Mouse (Mus musculus) stomach, postnatal 0 days (tissue): ENCODE measurements around the gene Ubxn10. TPM values are rescaled to one million over a fixed set of nuclear protein-coding genes. Genes with fewer than 3 reads are reported as not detected.
A peak's percentile ranks its signal among the peaks of the same experiment; 100 is the strongest.

Experiments used
- ATAC-seq: fragments of 200-750 bp; cut with Nextera tagmentation; 2 replicates; pipeline ENCODE4 v1.8.0; 2017; ENCODE audit not compliant: low FRiP score, low TSS enrichment
- DNase-seq: peaks from one replicate; pipeline ENCODE4 v3.0.0-alpha.2; 2016; ENCODE audit warnings: low spot score
- H3K27ac ChIP-seq: fragments of 300-500 bp; sonication (generic); replicated peaks from 2 replicates; pipeline ENCODE4 v1.5.1; 2014; ENCODE audit warnings: mild to moderate bottlenecking, control low read depth
- H3K27me3 ChIP-seq: fragments of 300-500 bp; sonication (generic); 2 replicates; pipeline ENCODE4 v1.6.1; 2014; ENCODE audit warnings: low read length; ENCODE audit not compliant: control insufficient read depth, insufficient read depth
- H3K36me3 ChIP-seq: fragments of 300-500 bp; sonication (generic); 2 replicates; pipeline ENCODE4 v1.6.1; 2014; ENCODE audit warnings: low read length, mixed read lengths; ENCODE audit not compliant: control insufficient read depth, insufficient read depth
- H3K4me1 ChIP-seq: fragments of 300-500 bp; sonication (generic); replicated peaks from 2 replicates; pipeline ENCODE4 v1.6.1; 2014; ENCODE audit warnings: antibody characterized with exemption; ENCODE audit not compliant: control insufficient read depth, insufficient read depth
- H3K4me2 ChIP-seq: fragments of 300-500 bp; sonication (generic); replicated peaks from 2 replicates; pipeline ENCODE4 v1.6.1; 2014; ENCODE audit warnings: low read depth, mild to moderate bottlenecking, control low read depth, moderate library complexity
- H3K4me3 ChIP-seq: fragments of 300-500 bp; sonication (generic); 2 replicates; pipeline ENCODE4 v1.5.1; 2014; ENCODE audit warnings: low read depth, low read length, control low read depth
- H3K9ac ChIP-seq: fragments of 300-500 bp; sonication (generic); 2 replicates; pipeline ENCODE4 v1.6.1; 2014; ENCODE audit warnings: mild to moderate bottlenecking, low read length, control low read depth, mixed read lengths
- H3K9me3 ChIP-seq: fragments of 300-500 bp; sonication (generic); 2 replicates; pipeline ENCODE4 v1.6.1; 2016; ENCODE audit warnings: low read length; ENCODE audit not compliant: control insufficient read depth
- CTCF ChIP-seq: IDR thresholded peaks from 2 replicates; pipeline ENCODE4 v1.5.1; 2016; ENCODE audit warnings: antibody characterized with exemption, low read depth, mild to moderate bottlenecking, moderate library complexity
- EP300 ChIP-seq: optimal IDR thresholded peaks from 2 replicates; pipeline ENCODE3; 2016; ENCODE audit warnings: antibody characterized with exemption
- WGBS: fragments of 180-500 bp; shearing (Covaris S2); extraction: QIAGEN DNeasy Blood & Tissue Kit; methylation state at CpG from one replicate; pipeline ENCODE4 v1.1.7; 2014; 5-methylcytosine and 5-hydroxymethylcytosine counted together
- polyA plus RNA-seq: library from polyadenylated mRNA; unstranded; fragments of >200 nt; fragmentation: Nextera tagmentation; extraction: Ambion mirVana; gene quantifications from 2 replicates; pipeline ENCODE4 v1.2.1, GENCODE M21; 2015

The Ubxn10 gene
- polyA plus RNA-seq = 0.64 and 0.81 TPM in 2 replicates

DNA sequence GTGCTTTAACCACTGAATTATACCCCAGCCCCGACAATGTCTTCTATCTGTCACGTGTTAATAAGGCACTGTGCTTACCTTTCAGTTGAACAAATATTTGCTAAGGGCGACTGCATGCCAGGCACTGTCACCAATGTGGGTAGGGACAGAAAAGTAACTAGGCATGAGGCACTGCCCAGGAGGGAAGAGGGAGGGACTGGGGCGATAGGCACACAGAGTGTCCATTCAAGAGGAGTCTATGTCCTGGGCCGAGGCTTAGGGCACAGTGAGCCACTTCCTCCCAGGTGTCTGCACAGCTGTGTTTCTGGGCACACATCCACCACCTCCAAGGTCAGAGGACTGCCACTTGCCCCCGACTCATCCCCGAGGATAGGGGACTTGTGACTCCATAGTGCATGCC, at the start of gene Ubxn10:
TSS of gene Ubxn10 (minus strand) at position 137 of the 400 bp plus-strand sequence.
- DNase-seq (peak; percentile 85), ATAC-seq (peak; percentile 92)
- no peak within 1 kb of the TSS for H3K4me3 ChIP-seq
- H3K36me3 ChIP-seq = no peaks in the 10 kb centered on the region
- WGBS = 31% methylated on average over 7 of the region's 7 CpGs
- no peaks in the 10 kb centered on the region for H3K4me1 ChIP-seq
- TF ChIP-seq EP300 (no peak), CTCF (no peak)
- no peaks in the 10 kb centered on the region for H3K27me3 ChIP-seq
- H3K4me2 ChIP-seq = no peak within 1 kb of the TSS
- H3K27ac ChIP-seq = peak within 1 kb of the TSS; percentile 82
- no peaks in the 10 kb centered on the region for H3K9me3 ChIP-seq
- H3K9ac ChIP-seq = no peak within 1 kb of the TSS

DNA sequence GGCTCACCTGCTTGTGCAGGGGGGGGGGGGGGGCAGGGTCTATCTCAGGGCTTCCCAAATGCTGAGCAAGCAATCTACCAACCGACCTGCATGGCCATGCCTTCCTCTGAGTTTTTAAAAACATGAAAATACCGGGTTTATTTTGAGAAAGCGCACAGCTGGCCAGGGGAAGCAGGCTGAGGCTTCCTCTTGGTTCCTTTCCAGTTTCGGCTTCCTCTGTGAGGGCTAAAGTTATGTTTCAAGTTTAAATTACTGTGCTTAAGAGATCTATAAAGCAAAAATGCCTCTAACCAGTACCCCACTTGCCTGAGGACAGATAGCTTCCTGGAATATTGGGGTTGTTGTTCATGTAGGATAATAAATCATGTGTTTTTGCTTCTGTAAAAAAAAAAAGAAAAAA, 49.2 kb upstream of the Ubxn10 start:
- H3K27me3 ChIP-seq = no peaks in the 10 kb centered on the region
- H3K27ac ChIP-seq = no peak overlapping the region
- H3K36me3 ChIP-seq = no peaks in the 10 kb centered on the region
- DNase-seq (no peak), ATAC-seq (no peak)
- H3K9me3 ChIP-seq = no peaks in the 10 kb centered on the region
- no peak for TF ChIP-seq EP300
- TF ChIP-seq CTCF = no peak
- 38% methylated on average over 4 of the region's 4 CpGs for WGBS
- H3K4me2 ChIP-seq = no peak overlapping the region
- no peaks in the 10 kb centered on the region for H3K4me1 ChIP-seq
- no peak overlapping the region for H3K4me3 ChIP-seq
- H3K9ac ChIP-seq = 0 out of 2 replicates have a peak overlapping the region, but pooled peaks have one; percentile 13

DNA sequence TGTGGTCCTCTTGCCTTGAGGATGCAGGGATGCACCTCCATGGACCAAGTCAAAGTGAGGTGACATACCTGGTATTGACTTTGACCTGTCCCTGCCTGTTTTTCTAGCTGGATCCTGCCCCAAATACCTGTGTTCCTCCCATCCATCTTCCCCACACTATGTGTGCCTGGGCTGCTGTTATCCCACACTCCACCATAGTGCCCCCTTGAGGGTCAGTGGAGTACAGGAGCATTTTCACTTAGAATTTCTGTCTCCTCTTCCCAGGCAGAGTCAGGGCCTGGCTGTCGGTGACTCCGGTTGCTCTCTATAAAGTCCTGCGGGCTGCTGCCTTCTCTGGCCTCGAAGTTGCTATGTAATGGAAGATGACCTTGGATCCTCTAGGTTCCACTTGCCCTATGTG, 48.8 kb upstream of the Ubxn10 start:
- Histone ChIP-seq H3K27me3 (no peaks in the 10 kb centered on the region), H3K36me3 (no peaks in the 10 kb centered on the region), H3K4me2 (no peak overlapping the region), H3K4me1 (no peaks in the 10 kb centered on the region), H3K9me3 (no peaks in the 10 kb centered on the region), H3K27ac (no peak overlapping the region), H3K4me3 (no peak overlapping the region), H3K9ac (0 out of 2 replicates have a peak overlapping the region, but pooled peaks have one; percentile 13)
- 59% methylated on average over 4 of the region's 4 CpGs for WGBS
- TF ChIP-seq EP300 (no peak), CTCF (peak; percentile 53)
- no peak for DNase-seq
- no peak; the same call in 1 of the 2 replicates for ATAC-seq

DNA sequence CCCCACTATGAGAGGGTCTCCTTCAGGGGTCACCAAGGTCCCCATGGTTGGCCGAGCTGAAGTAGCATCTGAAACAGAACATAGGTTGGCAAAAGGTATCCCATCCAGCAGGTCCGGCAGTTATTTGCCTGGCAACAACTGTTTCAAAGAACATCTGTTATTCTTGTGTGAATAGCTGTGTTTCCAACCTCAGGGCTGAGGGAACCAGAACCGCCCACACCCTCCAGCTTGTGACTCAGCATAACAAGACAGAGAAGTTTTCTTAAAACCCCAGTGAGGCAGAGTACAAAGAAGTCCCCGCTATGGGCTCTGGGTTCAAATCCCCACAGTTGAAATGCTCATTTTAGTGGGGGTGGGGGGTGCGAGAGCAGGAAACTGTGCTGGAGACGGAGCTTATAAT, 45.1 kb upstream of the Ubxn10 start:
- no peaks in the 10 kb centered on the region for H3K4me1 ChIP-seq
- ATAC-seq = no peak

DNA sequence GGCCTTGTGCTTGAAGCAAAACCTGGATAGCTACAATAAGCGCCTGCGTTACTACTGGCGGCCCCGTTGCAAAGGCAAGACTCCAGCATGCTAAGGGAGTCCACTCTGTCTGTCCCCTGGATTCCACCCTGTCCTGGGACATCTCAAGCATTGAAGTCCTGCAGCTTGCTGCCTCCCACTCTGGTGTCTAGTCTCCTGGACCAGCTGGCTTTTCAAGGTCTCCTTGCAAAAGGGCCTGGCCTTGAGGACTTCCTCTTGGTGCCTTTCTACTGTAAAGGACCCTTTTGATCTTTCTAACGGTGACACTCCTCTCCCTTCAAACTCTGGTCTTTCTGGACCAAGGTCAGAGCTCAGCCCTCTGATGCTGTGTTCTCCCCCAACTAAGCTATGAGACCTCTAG, 43.3 kb upstream of the Ubxn10 start:
- Histone ChIP-seq H3K4me3 (no peak overlapping the region), H3K9ac (no peak overlapping the region), H3K27me3 (no peaks in the 10 kb centered on the region), H3K27ac (no peak overlapping the region), H3K36me3 (no peaks in the 10 kb centered on the region), H3K4me1 (no peaks in the 10 kb centered on the region), H3K9me3 (no peaks in the 10 kb centered on the region), H3K4me2 (no peak overlapping the region)
- TF ChIP-seq EP300 = no peak
- no peak for TF ChIP-seq CTCF
- DNase-seq = no peak
- no peak for ATAC-seq
- 77% methylated on average over 5 of the region's 5 CpGs for WGBS

More for the DNA sequence above, 45.1 kb upstream of the Ubxn10 start:
- no peak overlapping the region for H3K9ac ChIP-seq
- no peak overlapping the region for H3K4me2 ChIP-seq
- 67% methylated on average over 6 of the region's 6 CpGs for WGBS
- no peaks in the 10 kb centered on the region for H3K9me3 ChIP-seq
- TF ChIP-seq EP300 (no peak), CTCF (no peak)
- no peak for DNase-seq
- H3K4me3 ChIP-seq = no peak overlapping the region
- H3K27ac ChIP-seq = no peak overlapping the region
- H3K36me3 ChIP-seq = no peaks in the 10 kb centered on the region
- no peaks in the 10 kb centered on the region for H3K27me3 ChIP-seq

DNA sequence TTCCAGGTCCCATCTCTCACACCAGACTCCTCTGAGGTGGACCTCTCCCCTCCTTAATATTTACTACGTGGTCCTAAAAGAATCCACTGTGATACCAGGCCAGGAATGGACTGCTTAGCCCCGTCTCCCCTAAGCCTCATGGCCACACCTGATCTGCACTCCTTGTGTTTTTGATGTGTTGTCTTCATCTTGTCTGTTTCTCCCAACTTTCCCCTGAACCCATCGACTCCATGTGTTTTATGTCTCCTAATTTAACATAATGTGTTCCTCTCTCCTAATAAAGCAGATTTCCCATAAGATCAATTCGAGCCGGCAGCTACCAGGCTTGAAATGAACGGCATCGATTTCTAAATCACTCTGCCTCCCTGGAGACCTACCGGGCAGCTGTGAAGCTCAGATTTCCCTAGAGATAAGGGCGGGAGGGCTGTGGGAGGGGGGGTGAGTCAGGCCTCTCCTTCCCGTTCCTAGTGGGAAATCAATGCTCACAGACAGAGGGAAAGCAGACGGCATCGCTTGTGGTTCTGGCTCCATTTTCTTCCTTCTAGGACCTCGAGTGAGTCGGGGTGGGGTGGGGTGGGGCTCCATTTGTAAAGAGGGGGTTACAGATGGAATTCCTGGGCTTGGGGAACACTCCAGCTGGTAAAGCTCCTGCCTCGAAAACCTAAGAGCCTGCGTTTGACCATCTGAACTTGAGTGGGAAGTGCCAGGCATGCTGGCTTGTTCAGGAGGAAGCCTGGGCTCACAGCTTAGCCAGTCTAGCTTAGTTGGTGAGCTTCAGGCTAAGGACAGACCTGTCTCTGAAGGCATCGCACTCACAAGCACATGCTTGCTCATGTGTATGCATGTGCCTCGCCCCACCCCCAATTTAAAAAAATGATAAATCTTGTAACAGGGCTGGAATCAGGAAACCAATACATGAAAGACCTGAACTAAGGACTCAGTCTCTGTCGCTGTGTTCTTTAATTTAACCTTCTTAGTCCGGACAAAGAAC, 40.7 kb upstream of the Ubxn10 start:
- no peak overlapping the region for H3K27ac ChIP-seq
- no peak overlapping the region for H3K9ac ChIP-seq
- no peaks in the 10 kb centered on the region for H3K36me3 ChIP-seq
- no peak for ATAC-seq
- H3K4me1 ChIP-seq = no peaks in the 10 kb centered on the region
- no peaks in the 10 kb centered on the region for H3K27me3 ChIP-seq
- DNase-seq = no peak
- H3K4me3 ChIP-seq = no peak overlapping the region
- 27% methylated on average over 20 of the region's 20 CpGs for WGBS
- no peaks in the 10 kb centered on the region for H3K9me3 ChIP-seq
- H3K4me2 ChIP-seq = no peak overlapping the region
- TF ChIP-seq CTCF = no peak
- no peak for TF ChIP-seq EP300
